In genomic region chr9:25455027-25455426, GRCm38 (mm10) we compare ENCODE assay signal across 22 mouse cellular contexts. TPM values are rescaled to one million over a fixed set of nuclear protein-coding genes. Genes with fewer than 3 reads are reported as not detected.
DNase-seq lines count a peak whose midpoint lies in the region; ATAC-seq and TF ChIP-seq lines count a peak whose summit lies in the region.
"Had no signal": no experiment of that assay in that cellular context is flagged by ENCODE, and none has a peak within 500 bp of the region (broad histone marks: within the 10 kb centered on the region; RNA-seq: fewer than 3 reads in every experiment).

No protein-coding gene starts in this region.

- H3K4me1 ChIP-seq in liver, postnatal 0 days (ENCODE audit: insufficient read depth), result no peaks in the 10 kb centered on the region
- no peaks in the 10 kb centered on the region for H3K4me1 ChIP-seq in liver, embryonic 12.5 days
- H3K4me1 ChIP-seq in stomach, embryonic 15.5 days, result no peaks in the 10 kb centered on the region
- H3K4me1 ChIP-seq in intestine, embryonic 16.5 days (ENCODE audit: control insufficient read depth, insufficient read depth, low read length), result no peaks in the 10 kb centered on the region
- H3K4me1 ChIP-seq: forebrain, embryonic 10.5 days; forebrain, embryonic 13.5 days; heart, embryonic 10.5 days; hindbrain, embryonic 12.5 days; hindbrain, embryonic 15.5 days had no signal

- H3K36me3 ChIP-seq in liver, postnatal 0 days (replicated peaks; ENCODE audit: insufficient read depth, low read length), result no peaks in the 10 kb centered on the region
- H3K36me3 ChIP-seq in liver, embryonic 12.5 days, result no peaks in the 10 kb centered on the region
- no peaks in the 10 kb centered on the region for H3K36me3 ChIP-seq in stomach, embryonic 15.5 days
- no peaks in the 10 kb centered on the region for H3K36me3 ChIP-seq in intestine, embryonic 16.5 days (ENCODE audit: control insufficient read depth, insufficient read depth, low read length)
- H3K36me3 ChIP-seq: forebrain, embryonic 10.5 days; heart, embryonic 10.5 days; hindbrain, embryonic 12.5 days; hindbrain, embryonic 15.5 days had no signal

- TF ChIP-seq EP300 in liver, postnatal 0 days (IDR thresholded peaks at IDR 0.05; ENCODE audit: low read depth), result no peak

- 66% methylated on average over 2 of the region's 2 CpGs for WGBS in liver, postnatal 0 days (ENCODE audit: insufficient replicate concordance)
- 70% methylated on average over 2 of the region's 2 CpGs for WGBS in liver, embryonic 12.5 days (ENCODE audit: insufficient replicate concordance)
- WGBS in stomach, embryonic 15.5 days, result 58% methylated on average over 2 of the region's 2 CpGs
- WGBS in intestine, embryonic 16.5 days, result 92% methylated on average over 2 of the region's 2 CpGs

- DNase-seq in liver, postnatal 0 days, result peak; percentile 18
- peak; percentile 23 to 31 for DNase-seq in urinary bladder, postnatal 36 days (ENCODE audit: low spot score in 2 of 2)
- DNase-seq in urinary bladder, postnatal 25 days (ENCODE audit: low spot score), result no peak
- no peak for DNase-seq in adrenal gland, adult 18-20 months (ENCODE audit: low spot score in 2 of 2)
- DNase-seq: adrenal gland, postnatal 10 days; adrenal gland, postnatal 36 days; cerebellum, adult 18-20 months; cerebellum, adult 9-10 months; cerebellum, postnatal 14 days; gastrocnemius, postnatal 14 days; heart, adult 2 months had no signal

- no peak overlapping the region for H3K4me2 ChIP-seq in liver, postnatal 0 days (ENCODE audit: low read depth, low read length)
- H3K4me2 ChIP-seq in liver, embryonic 12.5 days, result no peak overlapping the region
- no peak overlapping the region for H3K4me2 ChIP-seq in stomach, embryonic 15.5 days
- no peak overlapping the region for H3K4me2 ChIP-seq in intestine, embryonic 16.5 days (ENCODE audit: low read depth, low read length)
- H3K4me2 ChIP-seq: forebrain, embryonic 13.5 days; hindbrain, embryonic 12.5 days; hindbrain, embryonic 15.5 days had no signal

- no peaks in the 10 kb centered on the region for H3K9me3 ChIP-seq in liver, postnatal 0 days (ENCODE audit: low read length)
- H3K9me3 ChIP-seq in liver, embryonic 12.5 days (replicated peaks), result no peaks in the 10 kb centered on the region
- H3K9me3 ChIP-seq in stomach, embryonic 15.5 days, result no peaks in the 10 kb centered on the region
- H3K9me3 ChIP-seq in intestine, embryonic 16.5 days (ENCODE audit: control insufficient read depth, low read length), result no peaks in the 10 kb centered on the region
- H3K9me3 ChIP-seq: forebrain, embryonic 10.5 days; forebrain, embryonic 13.5 days; heart, embryonic 10.5 days; hindbrain, embryonic 15.5 days had no signal

- no peaks in the 10 kb centered on the region for H3K27me3 ChIP-seq in liver, postnatal 0 days (ENCODE audit: insufficient read depth, low read length)
- H3K27me3 ChIP-seq in liver, embryonic 12.5 days (replicated peaks), result no peaks in the 10 kb centered on the region
- no peaks in the 10 kb centered on the region for H3K27me3 ChIP-seq in stomach, embryonic 15.5 days (replicated peaks)
- no peaks in the 10 kb centered on the region for H3K27me3 ChIP-seq in intestine, embryonic 16.5 days (replicated peaks; ENCODE audit: control insufficient read depth, insufficient read depth, low read length)
- H3K27me3 ChIP-seq: forebrain, embryonic 13.5 days; hindbrain, embryonic 12.5 days; hindbrain, embryonic 15.5 days had no signal

- H3K9ac ChIP-seq in liver, postnatal 0 days (replicated peaks), result no peak overlapping the region
- H3K9ac ChIP-seq in liver, embryonic 12.5 days, result no peak overlapping the region
- H3K9ac ChIP-seq in stomach, embryonic 15.5 days, result no peak overlapping the region
- H3K9ac ChIP-seq in intestine, embryonic 16.5 days (ENCODE audit: low read depth, low read length), result no peak overlapping the region
- H3K9ac ChIP-seq: forebrain, embryonic 13.5 days; hindbrain, embryonic 12.5 days; hindbrain, embryonic 15.5 days had no signal

- no peak overlapping the region for H3K27ac ChIP-seq in liver, postnatal 0 days (ENCODE audit: low read depth)
- no peak overlapping the region for H3K27ac ChIP-seq in liver, embryonic 12.5 days
- H3K27ac ChIP-seq in stomach, embryonic 15.5 days, result no peak overlapping the region
- no peak overlapping the region for H3K27ac ChIP-seq in intestine, embryonic 16.5 days (ENCODE audit: low read length)
- H3K27ac ChIP-seq: forebrain, embryonic 10.5 days; forebrain, embryonic 13.5 days; heart, adult 2 months; heart, embryonic 10.5 days; hindbrain, embryonic 12.5 days; hindbrain, embryonic 15.5 days had no signal

- ATAC-seq in liver, postnatal 0 days, result peak; percentile 95
- no peak for ATAC-seq in liver, embryonic 12.5 days
- peak; percentile 91 for ATAC-seq in stomach, embryonic 15.5 days (ENCODE audit: insufficient read depth, low FRiP score, low read depth)
- no peak for ATAC-seq in intestine, embryonic 16.5 days
- ATAC-seq: activated CD4-positive, CD25-positive, alpha-beta regulatory T cell, adult 4 months; CD4-positive, CD25-positive, alpha-beta regulatory T cell, adult 4 months; forebrain, embryonic 13.5 days; forebrain, embryonic 16.5 days had no signal

- H3K4me3 ChIP-seq in liver, postnatal 0 days (ENCODE audit: low read depth, low read length), result no peak overlapping the region
- no peak overlapping the region for H3K4me3 ChIP-seq in liver, embryonic 12.5 days
- H3K4me3 ChIP-seq in stomach, embryonic 15.5 days (replicated peaks), result no peak overlapping the region
- no peak overlapping the region for H3K4me3 ChIP-seq in intestine, embryonic 16.5 days (ENCODE audit: low read length)
- H3K4me3 ChIP-seq: forebrain, embryonic 10.5 days; forebrain, embryonic 13.5 days; heart, adult 2 months; heart, embryonic 10.5 days; hindbrain, embryonic 12.5 days; hindbrain, embryonic 15.5 days had no signal

- no peak for TF ChIP-seq CTCF in liver, postnatal 0 days (IDR thresholded peaks at IDR 0.05; ENCODE audit: low read depth)

RNA-seq across cellular contexts. Expression of gene Eepd1, which starts 26.3 kb away (rescaled TPM):
- polyA plus RNA-seq in liver, postnatal 0 days (2015; fragmentation: Nextera tagmentation; extraction: Ambion mirVana), result 7.6 and 7.8 TPM in 2 replicates
- 5.4 and 6.3 TPM in 2 replicates for polyA plus RNA-seq in liver, embryonic 12.5 days (2016; fragmentation: Nextera tagmentation; extraction: Ambion mirVana)
- polyA plus RNA-seq in stomach, embryonic 15.5 days (2015; fragmentation: Nextera tagmentation; extraction: Ambion mirVana), result 9.8 and 10.0 TPM in 2 replicates
- total RNA-seq in adrenal gland, adult 18-20 months (2021), result 10 to 100 TPM; 20.3 to 60.0 TPM
- 6.9 and 8.1 TPM in 2 replicates for polyA plus RNA-seq in intestine, embryonic 16.5 days (2015; fragmentation: Nextera tagmentation; extraction: Ambion mirVana)

Comparison
In these comparisons a context has a peak if more than half of its experiments do, and no peak if none do; other contexts are left out.
1. ATAC-seq: peak in liver, postnatal 0 days (single experiment) and stomach, embryonic 15.5 days (single experiment); none in liver, embryonic 12.5 days (single experiment) and intestine, embryonic 16.5 days (single experiment).
2. DNase-seq: peak in liver, postnatal 0 days (single experiment) and urinary bladder, postnatal 36 days (2 of 2); none in urinary bladder, postnatal 25 days (single experiment) and adrenal gland, adult 18-20 months (0 of 2).